Comparison of ENCODE assay signal across 32 mouse cellular contexts in the genomic region with DNA sequence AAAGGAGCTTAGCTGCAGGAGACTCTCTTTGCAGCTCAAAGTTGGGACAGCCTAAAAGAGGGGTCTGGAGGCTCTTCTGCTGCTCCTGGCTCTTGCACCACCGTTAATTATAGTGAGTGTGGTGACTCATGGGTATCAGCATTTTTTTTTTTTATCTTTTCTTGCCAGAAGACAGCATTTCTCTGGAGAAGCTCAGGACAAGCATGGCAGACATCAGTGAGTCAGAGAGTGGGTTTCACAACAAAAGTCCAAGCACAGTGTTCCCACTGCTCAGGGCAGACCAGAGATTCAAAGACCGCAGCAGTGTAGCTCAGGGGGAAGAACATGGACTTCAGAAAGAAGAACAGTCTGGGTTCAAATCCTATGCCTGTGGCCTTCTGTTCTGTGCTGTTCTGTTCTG. TPM values are rescaled to one million over a fixed set of nuclear protein-coding genes. Genes with fewer than 3 reads are reported as not detected.
DNase-seq lines count a peak whose midpoint lies in the region; ATAC-seq and TF ChIP-seq lines count a peak whose summit lies in the region.
"Had no signal": no experiment of that assay in that cellular context is flagged by ENCODE, and none has a peak within 500 bp of the region (broad histone marks: within the 10 kb centered on the region; RNA-seq: fewer than 3 reads in every experiment).

No protein-coding gene starts in this region.

- ATAC-seq in lung, postnatal 0 days = no peak
- ATAC-seq: activated CD4-positive, CD25-positive, alpha-beta regulatory T cell, adult 4 months; CD4-positive, CD25-positive, alpha-beta regulatory T cell, adult 4 months; forebrain, embryonic 13.5 days; forebrain, embryonic 16.5 days; intestine, postnatal 0 days had no signal

- H3K9me3 ChIP-seq in lung, postnatal 0 days (ENCODE audit: low read length) = no peaks in the 10 kb centered on the region
- H3K9me3 ChIP-seq: embryonic facial prominence, embryonic 10.5 days; embryonic facial prominence, embryonic 13.5 days; forebrain, embryonic 10.5 days; forebrain, embryonic 13.5 days had no signal

- no peak overlapping the region for H3K4me3 ChIP-seq in lung, postnatal 0 days (ENCODE audit: low read depth, low read length)
- H3K4me3 ChIP-seq: embryonic facial prominence, embryonic 10.5 days; embryonic facial prominence, embryonic 13.5 days; erythroblast, embryonic 14.5 days; forebrain, embryonic 10.5 days; forebrain, embryonic 13.5 days; heart, embryonic 13.5 days had no signal

- 78% methylated on average over 2 of the region's 2 CpGs for WGBS in lung, postnatal 0 days

- TF ChIP-seq CTCF in lung, postnatal 0 days (IDR thresholded peaks at IDR 0.05) = no peak

- H3K9ac ChIP-seq in lung, postnatal 0 days (replicated peaks; ENCODE audit: low read depth) = no peak overlapping the region
- H3K9ac ChIP-seq: embryonic facial prominence, embryonic 13.5 days; forebrain, embryonic 13.5 days; heart, embryonic 13.5 days; hindbrain, embryonic 14.5 days had no signal

- H3K4me1 ChIP-seq in lung, postnatal 0 days (ENCODE audit: insufficient read depth, low read depth, low read length) = no peaks in the 10 kb centered on the region
- H3K4me1 ChIP-seq: embryonic facial prominence, embryonic 10.5 days; embryonic facial prominence, embryonic 13.5 days; forebrain, embryonic 10.5 days; forebrain, embryonic 13.5 days; heart, embryonic 13.5 days had no signal

- H3K36me3 ChIP-seq in lung, postnatal 0 days (ENCODE audit: insufficient read depth, low read length) = no peaks in the 10 kb centered on the region
- H3K36me3 ChIP-seq: embryonic facial prominence, embryonic 10.5 days; embryonic facial prominence, embryonic 13.5 days; forebrain, embryonic 10.5 days had no signal

- no peak for TF ChIP-seq EP300 in lung, postnatal 0 days (IDR thresholded peaks at IDR 0.05)

- no peak overlapping the region for H3K27ac ChIP-seq in lung, postnatal 0 days (ENCODE audit: low read length)
- H3K27ac ChIP-seq: embryonic facial prominence, embryonic 10.5 days; embryonic facial prominence, embryonic 13.5 days; forebrain, embryonic 10.5 days; forebrain, embryonic 13.5 days; heart, embryonic 13.5 days; hindbrain, embryonic 14.5 days had no signal

- no peaks in the 10 kb centered on the region for H3K27me3 ChIP-seq in lung, postnatal 0 days (replicated peaks; ENCODE audit: insufficient read depth, low read length)
- H3K27me3 ChIP-seq: embryonic facial prominence, embryonic 13.5 days; forebrain, embryonic 13.5 days; heart, embryonic 13.5 days had no signal

- DNase-seq in lung, postnatal 0 days (ENCODE audit: low spot score) = peak; percentile 15
- no peak for DNase-seq in lung, postnatal 4 days
- peak; percentile 43 for DNase-seq in NIH3T3 (ENCODE audit: low read depth)
- peak; percentile 8 for DNase-seq in brain, adult 2 months (ENCODE audit: low read depth, low spot score)
- DNase-seq in adrenal gland, postnatal 10 days = no peak
- no peak for DNase-seq in ovary, postnatal 14 days (ENCODE audit: low spot score)
- DNase-seq: adrenal gland, postnatal 14 days; B cell, adult 2 months; cerebellum, adult 11-12 months; cerebellum, adult 8-10 months; cerebellum, postnatal 10 days; cerebellum, postnatal 36 days; embryo, embryonic 11 days; gastrocnemius, postnatal 25 days; heart, adult 18-20 months; heart, postnatal 14 days; heart, postnatal 4 days; kidney, adult 2 months had no signal

- H3K4me2 ChIP-seq in lung, postnatal 0 days (replicated peaks; ENCODE audit: low read depth, low read length) = no peak overlapping the region
- H3K4me2 ChIP-seq: embryonic facial prominence, embryonic 13.5 days; forebrain, embryonic 13.5 days; heart, embryonic 13.5 days; hindbrain, embryonic 14.5 days had no signal

RNA-seq across cellular contexts. Expression of a gene that starts 47.9 kb away (rescaled TPM):
- polyA plus RNA-seq in lung, postnatal 0 days (2015; fragmentation: Nextera tagmentation; extraction: Ambion mirVana) = 2.1 and 2.7 TPM in 2 replicates
- 1 to 10 TPM; 2.8 to 5.1 TPM for total RNA-seq in adrenal gland, postnatal 10 days (2021)
- total RNA-seq: gastrocnemius, adult 8-10 months had no signal
- polyA plus RNA-seq: activated CD4-positive, CD25-positive, alpha-beta regulatory T cell, adult 4 months; CD4-positive, CD25-positive, alpha-beta regulatory T cell, adult 4 months; erythroblast, embryonic 14.5 days; forebrain, embryonic 13.5 days had no signal

RNA-seq across cellular contexts. Expression of a gene that starts 49.9 kb away (rescaled TPM):
- not detected in 2 replicates for polyA plus RNA-seq in lung, postnatal 0 days (2015; fragmentation: Nextera tagmentation; extraction: Ambion mirVana)
- 1 to 10 TPM; 2.2 to 3.8 TPM for total RNA-seq in adrenal gland, postnatal 10 days (2021)
- total RNA-seq: gastrocnemius, adult 8-10 months; gastrocnemius, postnatal 25 days had no signal
- polyA plus RNA-seq: activated CD4-positive, CD25-positive, alpha-beta regulatory T cell, adult 4 months; CD4-positive, CD25-positive, alpha-beta regulatory T cell, adult 4 months; cortical plate, adult 2 months; erythroblast, embryonic 14.5 days; forebrain, embryonic 13.5 days; forebrain, embryonic 16.5 days; frontal cortex, adult 2 months; hindbrain, embryonic 14.5 days had no signal

Comparison
In these comparisons a context has a peak if more than half of its experiments do, and no peak if none do; other contexts are left out.
1. DNase-seq: peak in lung, postnatal 0 days (single experiment), NIH3T3 (single experiment) and brain, adult 2 months (single experiment); none in lung, postnatal 4 days (0 of 2), adrenal gland, postnatal 10 days (single experiment) and ovary, postnatal 14 days (single experiment).